Mouse (Mus musculus) lung, embryonic 14.5 days (tissue): Measurements from ENCODE around the gene Cd59b. TPM values are rescaled to one million over a fixed set of nuclear protein-coding genes. Genes with fewer than 3 reads are reported as not detected.

Source experiments
- ATAC-seq: fragments of 200-750 bp; cut with Nextera tagmentation; 2 replicates; pipeline ENCODE4 v1.8.0; 2017; ENCODE audit warnings: mild to moderate bottlenecking, moderate TSS enrichment, moderate library complexity; ENCODE audit not compliant: insufficient read depth
- DNase-seq: peaks from one replicate; pipeline ENCODE4 v3.0.0-alpha.2; 2015
- H3K27ac ChIP-seq: fragments of 300-500 bp; sonication (generic); 2 replicates; pipeline ENCODE4 v1.5.1; 2014; ENCODE audit warnings: low read depth, mild to moderate bottlenecking, moderate library complexity
- H3K27me3 ChIP-seq: fragments of 300-500 bp; sonication (generic); 2 replicates; pipeline ENCODE4 v1.6.1; 2014; ENCODE audit warnings: low read length, control low read depth; ENCODE audit not compliant: insufficient read depth
- H3K36me3 ChIP-seq: fragments of 300-500 bp; sonication (generic); 2 replicates; pipeline ENCODE4 v1.6.1; 2014; ENCODE audit warnings: control low read depth; ENCODE audit not compliant: insufficient read depth
- H3K4me1 ChIP-seq: fragments of 300-500 bp; sonication (generic); 2 replicates; pipeline ENCODE4 v1.6.1; 2014; ENCODE audit warnings: antibody characterized with exemption, control low read depth; ENCODE audit not compliant: insufficient read depth
- H3K4me2 ChIP-seq: fragments of 300-500 bp; sonication (generic); 2 replicates; pipeline ENCODE4 v1.6.1; 2014; ENCODE audit warnings: mild to moderate bottlenecking
- H3K4me3 ChIP-seq: fragments of 300-500 bp; sonication (generic); 2 replicates; pipeline ENCODE4 v1.5.1; 2014; ENCODE audit warnings: low read depth, low read length
- H3K9ac ChIP-seq: fragments of 300-500 bp; sonication (generic); 2 replicates; pipeline ENCODE4 v1.6.1; 2014
- H3K9me3 ChIP-seq: fragments of 300-500 bp; sonication (generic); 2 replicates; pipeline ENCODE4 v1.6.1; 2016; ENCODE audit warnings: low read depth, low read length, control low read depth
- CTCF ChIP-seq: IDR thresholded peaks from 2 replicates; pipeline ENCODE4 v1.5.1; 2016; ENCODE audit warnings: antibody characterized with exemption, low read depth
- whole genome bisulfite sequencing: fragments of 180-500 bp; shearing (Covaris S2); extraction: QIAGEN DNeasy Blood & Tissue Kit; methylation state at CpG from one replicate; pipeline ENCODE4 v1.1.7; 2014; 5-methylcytosine and 5-hydroxymethylcytosine counted together
- polyA plus RNA-seq: library from polyadenylated mRNA; unstranded; fragments of >200 nt; fragmentation: Nextera tagmentation; extraction: Ambion mirVana; gene quantifications from 2 replicates; pipeline ENCODE4 v1.2.1, GENCODE M21; 2014

Gene Cd59b
- polyA plus RNA-seq, 1 experiment from 2014 or later, result 4.5 TPM

- no peak for TF ChIP-seq CTCF
- no peak overlapping the region for H3K4me3 ChIP-seq
- no peak overlapping the region for H3K9ac ChIP-seq
- no peak for DNase-seq
- H3K4me2 ChIP-seq, result no peak overlapping the region
- H3K36me3 ChIP-seq, result no peaks in the 10 kb centered on the region
- WGBS, result 74% methylated on average over 13 of the region's 13 CpGs
- no peak overlapping the region for H3K27ac ChIP-seq
- no peaks in the 10 kb centered on the region for H3K4me1 ChIP-seq
- no peak for ATAC-seq
- H3K9me3 ChIP-seq, result no peaks in the 10 kb centered on the region
- 0 out of 2 replicates have a peak, but pooled peaks cover 3% of the 10 kb centered on the region for H3K27me3 ChIP-seq
These were observed 59.3 kb downstream of the Cd59b start for GRCm38 (mm10) chr2:104128803-104129531.

GRCm38 (mm10) chr2:104130165-104130564, 60.5 kb downstream of the Cd59b start:
- 49% methylated on average over 6 of the region's 6 CpGs for WGBS
- no peaks in the 10 kb centered on the region for H3K9me3 ChIP-seq
- H3K9ac ChIP-seq, result no peak overlapping the region
- ATAC-seq (peak; percentile 63; the same call in 1 of the 2 replicates), DNase-seq (no peak)
- H3K27ac ChIP-seq, result no peak overlapping the region
- H3K36me3 ChIP-seq, result no peaks in the 10 kb centered on the region
- H3K4me3 ChIP-seq, result no peak overlapping the region
- no peaks in the 10 kb centered on the region for H3K4me1 ChIP-seq
- 0 out of 2 replicates have a peak, but pooled peaks cover 3% of the 10 kb centered on the region for H3K27me3 ChIP-seq
- H3K4me2 ChIP-seq, result no peak overlapping the region
- TF ChIP-seq CTCF, result no peak

- DNase-seq (peak; percentile 65), ATAC-seq (no peak)
- WGBS, result 72% methylated on average over 3 of the region's 3 CpGs
These were observed 61.3 kb downstream of the Cd59b start for GRCm38 (mm10) chr2:104130969-104131368.

GRCm38 (mm10) chr2:104132266-104132859, 62.7 kb downstream of the Cd59b start:
- Histone ChIP-seq H3K27me3 (no peaks in the 10 kb centered on the region), H3K36me3 (no peaks in the 10 kb centered on the region), H3K4me3 (no peak overlapping the region), H3K9ac (no peak overlapping the region), H3K4me1 (no peaks in the 10 kb centered on the region), H3K27ac (no peak overlapping the region), H3K9me3 (no peaks in the 10 kb centered on the region), H3K4me2 (no peak overlapping the region)
- DNase-seq (no peak), ATAC-seq (no peak)
- TF ChIP-seq CTCF, result no peak
- 66% methylated on average over 7 of the region's 7 CpGs for WGBS

More at GRCm38 (mm10) chr2:104130969-104131368, 61.3 kb downstream of the Cd59b start:
- Histone ChIP-seq H3K4me3 (no peak overlapping the region), H3K27ac (no peak overlapping the region), H3K9ac (no peak overlapping the region), H3K4me2 (no peak overlapping the region), H3K36me3 (no peaks in the 10 kb centered on the region), H3K27me3 (no peaks in the 10 kb centered on the region), H3K4me1 (no peaks in the 10 kb centered on the region), H3K9me3 (no peaks in the 10 kb centered on the region)
- peak; percentile 66 for TF ChIP-seq CTCF

- no peak for TF ChIP-seq CTCF
- ATAC-seq (no peak), DNase-seq (peak; percentile 29)
- no peak overlapping the region for H3K4me2 ChIP-seq
- H3K27ac ChIP-seq, result no peak overlapping the region
- no peak overlapping the region for H3K4me3 ChIP-seq
- no peaks in the 10 kb centered on the region for H3K36me3 ChIP-seq
- H3K27me3 ChIP-seq, result no peaks in the 10 kb centered on the region
- H3K9me3 ChIP-seq, result no peaks in the 10 kb centered on the region
- H3K4me1 ChIP-seq, result no peaks in the 10 kb centered on the region
- H3K9ac ChIP-seq, result no peak overlapping the region
- WGBS, result 9% methylated on average over 12 of the region's 12 CpGs
These were observed 63.6 kb downstream of the Cd59b start for GRCm38 (mm10) chr2:104133042-104133810.

GRCm38 (mm10) chr2:104134150-104135056, 64.8 kb downstream of the Cd59b start:
- peak; percentile 90 for DNase-seq
- Histone ChIP-seq H3K4me3 (no peak overlapping the region), H3K4me2 (no peak overlapping the region), H3K27ac (no peak overlapping the region), H3K9me3 (no peaks in the 10 kb centered on the region), H3K36me3 (no peaks in the 10 kb centered on the region), H3K27me3 (no peaks in the 10 kb centered on the region), H3K4me1 (no peaks in the 10 kb centered on the region), H3K9ac (no peak overlapping the region)
- ATAC-seq, result peak; percentile 41; the same call in 1 of the 2 replicates
- TF ChIP-seq CTCF, result peak; percentile 96
- WGBS, result 39% methylated on average over 8 of the region's 8 CpGs
